Mouse (Mus musculus) midbrain, embryonic 10.5 days (tissue): ENCODE results near the gene Iqce. TPM values are rescaled to one million over a fixed set of nuclear protein-coding genes. Genes with fewer than 3 reads are reported as not detected.

Experiments used
- DNase-seq: peaks from one replicate; pipeline ENCODE4 v3.0.0-alpha.2; 2017; ENCODE audit warnings: low spot score
- H3K27ac ChIP-seq: fragments of 300-500 bp; sonication (generic); replicated peaks from 2 replicates; pipeline ENCODE4 v1.5.1; 2016; ENCODE audit warnings: mild to moderate bottlenecking
- H3K27me3 ChIP-seq: fragments of 300-500 bp; sonication (generic); 2 replicates; pipeline ENCODE4 v1.6.1; 2016; ENCODE audit warnings: low read depth, mild to moderate bottlenecking; ENCODE audit not compliant: poor library complexity, severe bottlenecking
- H3K36me3 ChIP-seq: fragments of 300-500 bp; sonication (generic); 2 replicates; pipeline ENCODE4 v1.6.1; 2016; ENCODE audit warnings: mild to moderate bottlenecking, moderate library complexity
- H3K4me1 ChIP-seq: fragments of 300-500 bp; sonication (generic); 2 replicates; pipeline ENCODE4 v1.6.1; 2016
- H3K4me3 ChIP-seq: fragments of 300-500 bp; sonication (generic); 2 replicates; pipeline ENCODE4 v1.5.1; 2016; ENCODE audit warnings: mild to moderate bottlenecking, moderate library complexity
- H3K9me3 ChIP-seq: fragments of 300-500 bp; sonication (generic); replicated peaks from 2 replicates; pipeline ENCODE4 v1.6.1; 2016; ENCODE audit warnings: mild to moderate bottlenecking
- WGBS: fragments of 180-500 bp; shearing (Covaris S2); methylation state at CpG from one replicate; pipeline ENCODE4 v1.1.7; 2016; 5-methylcytosine and 5-hydroxymethylcytosine counted together
- polyA plus RNA-seq: library from polyadenylated mRNA; unstranded; fragments of >200 nt; fragmentation: Nextera tagmentation; extraction: Ambion mirVana; gene quantifications from 2 replicates; pipeline ENCODE4 v1.2.1, GENCODE M21; 2016

Gene Iqce
- polyA plus RNA-seq, 1 experiment from 2014 or later: 23.6 TPM

- peaks cover 21% of the 10 kb centered on the region for H3K36me3 ChIP-seq
- peaks cover 45% of the 10 kb centered on the region for H3K4me1 ChIP-seq
- H3K9me3 ChIP-seq: no peaks in the 10 kb centered on the region
- H3K4me3 ChIP-seq: peak overlapping the region; percentile 90
- DNase-seq: no peak
- H3K27me3 ChIP-seq: peaks cover 9% of the 10 kb centered on the region; the same call in 1 of the 2 replicates
- WGBS: 63% methylated on average over 7 of the region's 7 CpGs
- H3K27ac ChIP-seq: peak overlapping the region; percentile 100
These were observed 52.2 kb downstream of the Iqce start for GRCm38 (mm10) chr5:140649881-140650414.

DNA sequence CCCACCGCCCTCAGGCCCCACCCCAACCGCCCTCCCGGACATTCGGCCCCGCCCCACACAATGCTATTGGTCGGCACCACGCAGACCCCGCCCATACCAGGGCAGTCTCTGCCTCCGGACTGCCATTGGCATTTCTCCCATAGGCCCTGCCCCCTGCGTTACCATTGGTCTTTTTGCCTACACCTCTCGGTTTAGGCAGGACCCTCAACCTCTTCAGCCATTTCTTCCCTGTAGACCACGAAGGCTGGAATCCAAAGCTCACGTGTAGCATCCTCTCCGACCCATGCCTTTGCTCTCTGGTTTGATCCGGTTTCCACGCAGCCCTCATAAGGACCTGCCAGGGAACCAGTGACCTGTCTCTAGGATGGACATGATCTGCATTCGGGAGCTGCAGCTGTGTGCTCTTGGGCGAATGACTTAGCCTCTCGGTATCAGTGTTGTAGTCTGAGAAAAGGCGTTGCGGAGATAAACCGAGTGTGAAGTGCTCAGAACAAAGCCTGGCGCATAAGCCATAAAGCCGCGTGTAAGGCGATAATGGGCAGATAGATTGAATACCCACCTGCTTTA, 53.0 kb downstream of the Iqce start:
- peak; percentile 99 for DNase-seq
- H3K4me1 ChIP-seq: peaks cover 49% of the 10 kb centered on the region
- 4% methylated on average over 26 of the region's 26 CpGs for WGBS
- H3K27me3 ChIP-seq: peaks cover 9% of the 10 kb centered on the region; the same call in 1 of the 2 replicates
- peak overlapping the region; percentile 100 for H3K27ac ChIP-seq
- H3K9me3 ChIP-seq: no peaks in the 10 kb centered on the region
- H3K36me3 ChIP-seq: peaks cover 28% of the 10 kb centered on the region
- peak overlapping the region; percentile 90 for H3K4me3 ChIP-seq

- DNase-seq: no peak
- Histone ChIP-seq H3K4me3 (peak within 1 kb of the TSS; percentile 90), H3K27me3 (peaks cover 9% of the 10 kb centered on the region; the same call in 1 of the 2 replicates), H3K9me3 (no peaks in the 10 kb centered on the region), H3K27ac (peak within 1 kb of the TSS; percentile 100), H3K4me1 (peaks cover 49% of the 10 kb centered on the region), H3K36me3 (peaks cover 34% of the 10 kb centered on the region)
- under 1% methylated on average over 58 of the region's 62 CpGs for WGBS
These were observed 53.6 kb downstream of the Iqce start, which contains the start of gene Ttyh3 for GRCm38 (mm10) chr5:140648519-140649100. TSS of gene Ttyh3 (minus strand) at chr5:140649031.

DNA sequence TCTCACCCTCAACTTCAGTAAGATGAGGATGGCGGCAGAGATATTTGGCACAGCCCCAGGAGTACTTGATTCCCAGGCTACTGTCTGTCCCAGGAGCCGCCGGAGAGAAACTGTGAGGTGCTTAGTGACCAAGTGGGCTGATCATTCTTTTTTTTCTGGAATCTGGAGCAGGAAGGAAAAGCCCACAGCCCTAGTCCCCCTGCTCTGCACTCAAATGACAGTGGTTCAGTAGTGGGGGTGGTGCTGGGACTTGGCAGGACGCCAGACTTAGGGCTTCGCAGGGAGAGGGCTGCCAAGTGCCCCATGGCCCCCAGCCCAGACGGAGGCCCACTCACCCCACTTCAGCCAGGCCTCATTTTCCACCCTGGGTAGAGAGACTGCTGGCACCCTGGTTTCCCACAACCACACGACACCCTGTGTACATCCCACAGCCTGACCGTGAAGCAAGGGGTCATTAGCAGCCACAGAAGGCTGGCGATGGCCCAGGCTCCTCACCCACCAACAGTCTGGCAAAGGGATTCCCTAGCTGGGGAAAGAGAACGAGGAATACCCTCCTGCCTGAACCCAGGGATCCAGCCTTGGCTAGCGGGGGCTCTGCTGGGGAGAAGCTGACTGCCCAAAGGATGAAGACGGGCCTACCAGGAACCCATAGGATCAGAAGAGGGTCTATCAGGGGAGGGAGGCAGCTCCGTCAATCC, 54.2 kb downstream of the Iqce start:
- DNase-seq: no peak
- 9% methylated on average over 13 of the region's 13 CpGs for WGBS
- H3K4me3 ChIP-seq: peak overlapping the region; percentile 90
- H3K4me1 ChIP-seq: peaks cover 53% of the 10 kb centered on the region
- H3K27ac ChIP-seq: peak overlapping the region; percentile 100
- peaks cover 41% of the 10 kb centered on the region for H3K36me3 ChIP-seq
- peaks cover 9% of the 10 kb centered on the region; the same call in 1 of the 2 replicates for H3K27me3 ChIP-seq
- no peaks in the 10 kb centered on the region for H3K9me3 ChIP-seq

GRCm38 (mm10) chr5:140647031-140647760, 55.0 kb downstream of the Iqce start:
- Histone ChIP-seq H3K9me3 (no peaks in the 10 kb centered on the region), H3K4me1 (peaks cover 61% of the 10 kb centered on the region), H3K36me3 (peaks cover 47% of the 10 kb centered on the region), H3K27me3 (peaks cover 9% of the 10 kb centered on the region; the same call in 1 of the 2 replicates), H3K27ac (peak overlapping the region; percentile 100), H3K4me3 (peak overlapping the region; percentile 90)
- 60% methylated on average over 13 of the region's 13 CpGs for WGBS
- no peak for DNase-seq

DNA sequence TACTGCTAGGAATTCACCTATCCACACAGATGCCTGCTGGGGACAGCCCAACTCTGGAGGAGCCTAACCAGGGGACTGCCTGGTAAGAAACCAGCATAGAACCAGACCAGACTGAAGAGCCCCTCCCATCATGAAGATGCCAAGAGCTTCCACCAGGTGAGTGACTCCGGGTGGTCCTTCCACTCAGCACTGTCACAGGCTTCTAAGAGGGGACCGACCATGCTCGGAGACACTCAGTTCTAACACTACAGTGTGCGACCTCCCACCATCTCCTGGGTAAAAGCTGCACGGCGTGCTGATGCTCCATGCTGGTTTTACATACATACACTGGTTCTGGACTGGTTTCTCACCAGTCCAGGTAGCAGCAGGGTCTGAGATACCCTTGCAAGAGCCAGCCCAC, 56.0 kb downstream of the Iqce start:
- Histone ChIP-seq H3K9me3 (no peaks in the 10 kb centered on the region), H3K27ac (peak overlapping the region; percentile 100; the same call in 1 of the 2 replicates), H3K36me3 (peaks cover 54% of the 10 kb centered on the region), H3K4me1 (peaks cover 71% of the 10 kb centered on the region), H3K4me3 (peak overlapping the region; percentile 90), H3K27me3 (peaks cover 9% of the 10 kb centered on the region; the same call in 1 of the 2 replicates)
- 95% methylated on average over 6 of the region's 6 CpGs for WGBS
- no peak for DNase-seq

GRCm38 (mm10) chr5:140645454-140645853, 56.7 kb downstream of the Iqce start:
- 93% methylated on average over 4 of the region's 4 CpGs for WGBS
- Histone ChIP-seq H3K4me1 (peaks cover 79% of the 10 kb centered on the region), H3K36me3 (peaks cover 62% of the 10 kb centered on the region), H3K27ac (no peak overlapping the region), H3K4me3 (no peak overlapping the region), H3K27me3 (peaks cover 8% of the 10 kb centered on the region; the same call in 1 of the 2 replicates), H3K9me3 (no peaks in the 10 kb centered on the region)
- no peak for DNase-seq

DNA sequence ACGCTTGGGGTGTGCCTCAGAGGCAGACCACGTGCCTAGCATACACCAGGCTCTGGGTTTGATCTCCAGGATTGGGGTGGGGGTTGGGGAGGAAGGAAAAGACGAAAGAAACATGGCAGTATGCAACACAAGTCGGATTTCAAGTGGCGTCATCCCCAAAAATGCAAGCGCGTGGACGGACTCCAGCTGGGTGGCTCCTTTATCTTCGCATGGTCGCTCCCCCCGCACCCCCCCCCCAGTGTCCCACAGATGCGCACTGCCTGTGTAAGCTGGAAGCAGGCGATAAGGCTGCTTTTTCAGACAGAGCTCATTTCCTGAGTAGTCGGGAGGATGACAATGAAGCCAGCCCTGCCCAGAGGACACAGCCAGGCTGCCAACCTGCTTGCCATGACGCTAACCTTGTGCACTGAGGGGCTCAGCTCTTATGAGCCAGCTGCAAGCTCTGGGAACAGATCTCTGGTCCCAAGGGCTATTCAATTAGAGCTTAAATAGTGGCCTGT, 57.4 kb downstream of the Iqce start:
- Histone ChIP-seq H3K4me3 (no peak overlapping the region), H3K27me3 (peaks cover 1% of the 10 kb centered on the region; the same call in 1 of the 2 replicates), H3K27ac (peak overlapping the region; percentile 38; the same call in 1 of the 2 replicates), H3K9me3 (no peaks in the 10 kb centered on the region), H3K4me1 (peaks cover 75% of the 10 kb centered on the region), H3K36me3 (peaks cover 69% of the 10 kb centered on the region)
- no peak for DNase-seq
- WGBS: 86% methylated on average over 15 of the region's 15 CpGs

DNA sequence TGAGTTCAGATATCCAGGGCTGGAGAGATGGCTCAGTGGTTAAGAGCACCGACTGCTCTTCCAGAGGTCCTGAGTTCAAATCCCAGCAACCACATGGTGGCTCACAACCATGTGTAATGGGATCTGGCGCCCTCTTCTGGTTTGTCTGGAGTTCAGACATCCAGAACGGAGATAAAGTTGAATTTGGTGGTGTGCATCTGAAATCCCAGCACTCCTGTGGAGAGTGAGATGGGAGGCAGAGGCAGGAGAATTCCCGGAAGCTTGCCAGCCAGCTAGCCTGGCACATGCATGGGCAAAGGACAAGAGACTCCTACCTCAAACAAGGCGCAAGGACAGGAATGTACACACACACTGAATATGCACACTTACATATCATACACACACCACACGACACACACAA, 57.9 kb downstream of the Iqce start:
- no peaks in the 10 kb centered on the region for H3K9me3 ChIP-seq
- H3K27me3 ChIP-seq: no peaks in the 10 kb centered on the region
- H3K27ac ChIP-seq: no peak overlapping the region
- H3K4me3 ChIP-seq: no peak overlapping the region
- WGBS: 90% methylated on average over 6 of the region's 6 CpGs
- DNase-seq: no peak
- peaks cover 70% of the 10 kb centered on the region for H3K4me1 ChIP-seq
- H3K36me3 ChIP-seq: peaks cover 73% of the 10 kb centered on the region

DNA sequence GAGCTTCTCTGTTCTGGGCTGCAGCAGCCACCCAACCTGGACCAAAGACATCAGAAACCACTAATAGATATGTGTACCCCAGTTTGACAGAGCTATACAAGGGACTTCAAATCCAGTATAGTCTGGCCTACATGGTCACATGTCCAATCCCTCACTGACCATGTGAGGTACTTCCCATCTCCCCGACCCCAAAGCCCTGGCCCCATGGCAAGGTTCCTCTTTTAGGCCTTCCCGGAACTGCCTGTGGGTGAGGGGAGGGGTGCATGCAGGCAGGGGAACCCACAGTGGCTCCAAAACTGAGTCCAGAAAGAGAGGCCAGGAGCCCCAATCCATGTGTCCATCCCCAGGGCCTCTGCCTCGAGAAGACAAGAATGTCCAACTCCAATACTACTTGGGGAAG, 60.1 kb downstream of the Iqce start:
- peaks cover 57% of the 10 kb centered on the region for H3K4me1 ChIP-seq
- 77% methylated on average over 3 of the region's 3 CpGs for WGBS
- peaks cover 95% of the 10 kb centered on the region for H3K36me3 ChIP-seq
- no peak overlapping the region for H3K4me3 ChIP-seq
- no peak for DNase-seq
- H3K9me3 ChIP-seq: no peaks in the 10 kb centered on the region
- no peaks in the 10 kb centered on the region for H3K27me3 ChIP-seq
- H3K27ac ChIP-seq: peak overlapping the region; percentile 3; the same call in 1 of the 2 replicates

DNA sequence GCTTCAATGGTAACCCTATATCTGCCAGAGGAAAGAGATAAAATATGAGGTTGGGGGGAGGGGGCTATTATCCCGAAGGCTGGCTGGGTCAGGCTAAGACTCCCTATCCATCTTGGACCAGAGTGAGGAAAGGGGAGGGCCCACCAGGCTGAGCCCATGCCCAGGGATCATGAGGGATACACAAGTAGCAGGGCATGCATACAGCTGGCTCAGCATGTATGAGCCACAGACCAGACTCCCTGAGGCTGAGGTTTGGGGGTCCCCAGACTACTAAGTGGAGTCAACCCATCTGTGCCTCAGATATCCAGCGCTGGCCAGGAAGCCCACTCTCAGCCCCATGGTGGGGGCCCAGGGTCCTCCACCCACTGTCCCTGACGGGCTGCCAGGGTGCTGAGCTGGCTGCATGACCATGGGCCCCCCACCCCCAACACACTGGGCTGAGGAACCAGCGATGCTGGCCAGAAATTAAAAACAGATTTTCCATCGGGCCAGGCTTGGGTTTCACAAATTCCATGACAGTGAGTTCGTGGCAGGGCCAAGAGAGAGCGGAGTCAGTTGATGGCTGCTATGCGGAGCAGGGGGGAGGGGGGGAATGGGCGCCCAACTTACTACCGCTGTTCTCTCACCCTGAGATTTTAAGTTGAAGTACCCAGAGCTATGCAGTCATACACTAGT, 60.8 kb downstream of the Iqce start:
- peaks cover 96% of the 10 kb centered on the region for H3K36me3 ChIP-seq
- H3K9me3 ChIP-seq: no peaks in the 10 kb centered on the region
- no peak overlapping the region for H3K4me3 ChIP-seq
- peak overlapping the region; percentile 38 for H3K27ac ChIP-seq
- H3K4me1 ChIP-seq: peaks cover 53% of the 10 kb centered on the region
- DNase-seq: no peak
- WGBS: 87% methylated on average over 10 of the region's 10 CpGs
- H3K27me3 ChIP-seq: no peaks in the 10 kb centered on the region
